Mouse (Mus musculus) A20 (cell line): ENCODE measurements at regions not wholly inside any gene's neighbourhood (a gene's known extent, or its start where the extent isn't known, plus 50 kb on each side); places are given as distances from the start of the nearest gene placed in this dataset.
A peak's percentile ranks its signal among the peaks of the same experiment; 100 is the strongest.

Source experiments
- DNase-seq: peaks from one replicate; pipeline ENCODE4 v3.0.0-alpha.2; 2011; ENCODE audit warnings: low read depth, low spot score

- DNase-seq, result no peak
Observed at GRCm38 (mm10) chr4:56686141-56686540, 53.7 kb upstream of the Gm26657 start.

GRCm38 (mm10) chr4:56685696-56686095, 54.2 kb upstream of the Gm26657 start:
- DNase-seq, result no peak

GRCm38 (mm10) chr4:56685123-56685522, 54.7 kb upstream of the Gm26657 start:
- DNase-seq, result peak; percentile 84

- no peak for DNase-seq
Observed at GRCm38 (mm10) chr4:56684031-56684430, 55.8 kb upstream of the Gm26657 start.

GRCm38 (mm10) chr4:56681121-56681520, 58.7 kb upstream of the Gm26657 start:
- DNase-seq, result peak; percentile 51

GRCm38 (mm10) chr4:56673868-56674267, 66.0 kb upstream of the Gm26657 start:
- DNase-seq, result no peak

- DNase-seq, result no peak
Observed at GRCm38 (mm10) chr4:56664921-56665320, 74.9 kb upstream of the Gm26657 start.

- DNase-seq, result no peak
Observed at GRCm38 (mm10) chr4:56661816-56662215, 78.1 kb upstream of the Gm26657 start.

GRCm38 (mm10) chr4:56657046-56657445, 82.8 kb upstream of the Gm26657 start:
- no peak for DNase-seq

GRCm38 (mm10) chr4:56654327-56654726, 85.5 kb upstream of the Gm26657 start:
- DNase-seq, result no peak

- no peak for DNase-seq
Observed at GRCm38 (mm10) chr4:56652819-56653218, 87.1 kb upstream of the Gm26657 start.

- no peak for DNase-seq
Observed at GRCm38 (mm10) chr4:56649731-56650130, 90.1 kb upstream of the Gm26657 start.

- DNase-seq, result no peak
Observed at GRCm38 (mm10) chr4:56643999-56644962, 95.6 kb upstream of the Gm26657 start.

GRCm38 (mm10) chr4:56643491-56643890, 96.4 kb upstream of the Gm26657 start:
- no peak for DNase-seq

- no peak for DNase-seq
Observed at GRCm38 (mm10) chr4:56639709-56640108, 100.2 kb upstream of the Gm26657 start.

GRCm38 (mm10) chr4:56638704-56639478, 101.0 kb upstream of the Gm26657 start:
- DNase-seq, result no peak

- DNase-seq, result no peak
Observed at GRCm38 (mm10) chr4:56636265-56636664, 103.6 kb upstream of the Gm26657 start.

- DNase-seq, result no peak
Observed at GRCm38 (mm10) chr4:56633528-56633927, 106.3 kb upstream of the Gm26657 start.

GRCm38 (mm10) chr4:56630251-56630650, 109.6 kb upstream of the Gm26657 start:
- no peak for DNase-seq

- DNase-seq, result no peak
Observed at GRCm38 (mm10) chr4:56627206-56627605, 112.7 kb upstream of the Gm26657 start.

- no peak for DNase-seq
Observed at GRCm38 (mm10) chr4:56621782-56622181, 118.1 kb upstream of the Gm26657 start.

- no peak for DNase-seq
Observed at GRCm38 (mm10) chr4:56621356-56621755, 118.5 kb upstream of the Gm26657 start.

GRCm38 (mm10) chr4:56620628-56621027, 119.2 kb upstream of the Gm26657 start:
- no peak for DNase-seq
